Mouse (Mus musculus) lung, postnatal 0 days (tissue): Measurements from ENCODE around the gene Trim2.

Experiments used
- CTCF ChIP-seq: IDR thresholded peaks from 2 replicates; pipeline ENCODE4 v1.5.1; 2016; ENCODE audit warnings: antibody characterized with exemption, mild to moderate bottlenecking
- EP300 ChIP-seq: IDR thresholded peaks from 2 replicates; pipeline ENCODE4 v1.6.1; 2016; ENCODE audit warnings: antibody characterized with exemption, mild to moderate bottlenecking, control low read depth

DNA sequence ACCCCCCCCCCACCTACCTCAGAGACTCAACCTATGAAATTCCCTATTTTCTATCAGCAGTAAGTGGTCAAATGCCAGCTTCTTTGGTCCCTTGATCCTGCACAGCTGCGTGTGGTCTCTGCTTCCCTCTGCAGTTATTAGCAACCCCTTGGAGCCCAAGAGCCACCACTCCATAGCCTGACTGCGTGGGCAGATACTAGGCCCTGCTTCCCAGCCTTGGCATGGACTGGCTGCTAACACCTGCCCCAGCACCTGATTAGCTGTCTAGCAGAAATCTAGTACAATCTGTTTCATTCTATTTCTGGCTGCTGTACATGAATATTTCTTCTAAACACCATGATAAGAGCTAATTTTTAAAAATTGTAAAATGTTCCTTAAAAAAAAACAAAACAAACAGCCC, 10.0 kb downstream of the Trim2 start:
- TF ChIP-seq CTCF (no peak), EP300 (no peak)
